Mouse (Mus musculus) MEL (cell line): ENCODE measurements around the gene Thsd7b. TPM values are rescaled to one million over a fixed set of nuclear protein-coding genes. Genes with fewer than 3 reads are reported as not detected.

Experiments used
- DNase-seq: peaks from one replicate; pipeline ENCODE4 v3.0.0; 2011; ENCODE audit warnings: low read depth, low spot score
- H3K27ac ChIP-seq: 2 replicates; pipeline ENCODE4 v1.5.1; 2012; ENCODE audit warnings: low read depth, mild to moderate bottlenecking, control low read depth, low read length, moderate library complexity; ENCODE audit not compliant: control insufficient read depth
- H3K27me3 ChIP-seq, 2 experiments: fragments of 150-350 bp in 1 of 2; sonication (generic) in 1 of 2; 2 replicates each; pipeline ENCODE4 v1.6.1; 2012; ENCODE audit warnings: low read length in 2 of 2, mild to moderate bottlenecking in 2 of 2, improper control_type of control experiment in 1 of 2, moderate library complexity in 1 of 2; ENCODE audit not compliant: insufficient read depth in 2 of 2, control insufficient read depth in 1 of 2
- H3K36me3 ChIP-seq, 2 experiments: 2 replicates each; pipeline ENCODE4 v1.6.1; 2012 to 2014; ENCODE audit warnings: low read length in 2 of 2, improper control_type of control experiment in 1 of 2, inconsistent platforms in 1 of 2, mild to moderate bottlenecking in 1 of 2; ENCODE audit not compliant: insufficient read depth in 2 of 2, control insufficient read depth in 1 of 2
- H3K4me1 ChIP-seq, 2 experiments: fragments of 150-350 bp in 1 of 2; sonication (generic) in 1 of 2; 2 replicates each; pipeline ENCODE4 v1.6.1; 2012; ENCODE audit warnings: low read length in 2 of 2, improper control_type of control experiment in 1 of 2, mild to moderate bottlenecking in 1 of 2; ENCODE audit not compliant: insufficient read depth in 2 of 2, control insufficient read depth in 1 of 2
- H3K4me3 ChIP-seq, 2 experiments: fragments of 150-350 bp in 1 of 2; sonication (generic) in 1 of 2; 2 replicates each; pipeline ENCODE4 v1.5.1; 2012; ENCODE audit warnings: low read depth in 2 of 2, low read length in 2 of 2, mild to moderate bottlenecking in 2 of 2, moderate library complexity in 2 of 2, control low read depth in 1 of 2, improper control_type of control experiment in 1 of 2; ENCODE audit not compliant: control insufficient read depth in 1 of 2, insufficient read depth in 1 of 2
- H3K79me2 ChIP-seq: 2 replicates; pipeline ENCODE4 v1.6.1; 2012; ENCODE audit warnings: mild to moderate bottlenecking, low read length, moderate library complexity; ENCODE audit not compliant: control insufficient read depth, poor library complexity, insufficient read depth
- H3K9ac ChIP-seq: 2 replicates; pipeline ENCODE4 v1.6.1; 2012; ENCODE audit warnings: low read depth, mild to moderate bottlenecking, control low read depth, low read length, moderate library complexity; ENCODE audit not compliant: control insufficient read depth, poor library complexity, severe bottlenecking
- H3K9me3 ChIP-seq: fragments of 150-350 bp; sonication (generic); replicated peaks from 2 replicates; pipeline ENCODE4 v1.6.1; 2012; ENCODE audit warnings: mild to moderate bottlenecking, low read length, improper control_type of control experiment, moderate library complexity; ENCODE audit not compliant: insufficient read depth
- CHD1 ChIP-seq: IDR thresholded peaks from 2 replicates; pipeline ENCODE4 v1.6.1; 2012; ENCODE audit warnings: low read depth, mild to moderate bottlenecking, inconsistent platforms, low read length, improper control_type of control experiment
- EP300 ChIP-seq, 2 experiments: IDR thresholded peaks; 2 replicates each; pipeline ENCODE4 v1.6.1; 2011; ENCODE audit warnings: improper control_type of control experiment in 2 of 2, low read length in 2 of 2, low read depth in 1 of 2, mild to moderate bottlenecking in 1 of 2
- GABPA ChIP-seq: IDR thresholded peaks from 2 replicates; pipeline ENCODE4 v1.6.1; 2012; ENCODE audit warnings: low read depth, mild to moderate bottlenecking, inconsistent platforms, low read length, improper control_type of control experiment, moderate library complexity
- GATA1 ChIP-seq: IDR thresholded peaks from 2 replicates; pipeline ENCODE4 v1.6.1; 2011; ENCODE audit warnings: low read depth, low read length, improper control_type of control experiment
- JUND ChIP-seq: IDR thresholded peaks from 2 replicates; pipeline ENCODE4 v1.6.1; 2011; ENCODE audit warnings: low read depth, mild to moderate bottlenecking, improper control_type of control experiment, low read length
- MAX ChIP-seq: IDR thresholded peaks from 2 replicates; pipeline ENCODE4 v1.6.1; 2011; ENCODE audit warnings: low read length, improper control_type of control experiment
- MAZ ChIP-seq: IDR thresholded peaks from 2 replicates; pipeline ENCODE4 v1.6.1; 2012; ENCODE audit warnings: low read depth, mild to moderate bottlenecking, inconsistent platforms, low read length, improper control_type of control experiment
- MEF2A ChIP-seq: IDR thresholded peaks from 2 replicates; pipeline ENCODE4 v1.6.1; 2014; ENCODE audit warnings: low read depth, mild to moderate bottlenecking, inconsistent platforms, low read length, improper control_type of control experiment; ENCODE audit not compliant: poor library complexity, insufficient replicate concordance, severe bottlenecking; ENCODE audit errors: extremely low read depth
- MYC ChIP-seq: IDR thresholded peaks from 2 replicates; pipeline ENCODE4 v1.6.1; 2011; ENCODE audit warnings: low read depth, mild to moderate bottlenecking, low read length, improper control_type of control experiment, moderate library complexity
- NELFE ChIP-seq: IDR thresholded peaks from 2 replicates; pipeline ENCODE4 v1.6.1; 2011; ENCODE audit warnings: low read depth, low read length, improper control_type of control experiment
- NRF1 ChIP-seq: IDR thresholded peaks from 2 replicates; pipeline ENCODE4 v1.6.1; 2014; ENCODE audit warnings: low read depth, mild to moderate bottlenecking, inconsistent platforms, low read length, improper control_type of control experiment, moderate library complexity; ENCODE audit not compliant: poor library complexity, insufficient read depth, severe bottlenecking
- POLR2AphosphoS5 ChIP-seq: IDR thresholded peaks from 2 replicates; pipeline ENCODE4 v1.6.1; 2012; ENCODE audit warnings: low read depth, borderline replicate concordance, mild to moderate bottlenecking, inconsistent platforms, low read length, moderate library complexity, mixed read lengths
- RAD21 ChIP-seq: IDR thresholded peaks from 2 replicates; pipeline ENCODE4 v1.6.1; 2011; ENCODE audit warnings: mild to moderate bottlenecking, low read depth, low read length, improper control_type of control experiment
- RCOR1 ChIP-seq: IDR thresholded peaks from 2 replicates; pipeline ENCODE4 v1.6.1; 2012; ENCODE audit warnings: low read depth, mild to moderate bottlenecking, inconsistent platforms, low read length, improper control_type of control experiment
- SIN3A ChIP-seq: IDR thresholded peaks from 2 replicates; pipeline ENCODE4 v1.6.1; 2012; ENCODE audit warnings: low read length, improper control_type of control experiment, inconsistent platforms
- TBP ChIP-seq: IDR thresholded peaks from 2 replicates; pipeline ENCODE4 v1.8.0; 2011; ENCODE audit warnings: low read depth, low read length, improper control_type of control experiment
- TCF12 ChIP-seq: IDR thresholded peaks from 2 replicates; pipeline ENCODE4 v1.6.1; 2014; ENCODE audit warnings: low read depth, mild to moderate bottlenecking, inconsistent platforms, low read length, improper control_type of control experiment, moderate library complexity
- USF2 ChIP-seq, 2 experiments: IDR thresholded peaks; 2 replicates each; pipeline ENCODE4 v1.6.1; 2011 to 2012; ENCODE audit warnings: improper control_type of control experiment in 2 of 2, low read length in 2 of 2, borderline replicate concordance in 1 of 2, inconsistent platforms in 1 of 2, low read depth in 1 of 2, mild to moderate bottlenecking in 1 of 2; ENCODE audit not compliant: insufficient read depth in 1 of 2
- ZNF384 ChIP-seq: IDR thresholded peaks from 2 replicates; pipeline ENCODE4 v1.6.1; 2012; ENCODE audit warnings: low read depth, mild to moderate bottlenecking, inconsistent platforms, low read length, improper control_type of control experiment
- polyA plus RNA-seq, 2 experiments: library from polyadenylated mRNA; stranded (reverse) in 1 of 2; unstranded in 1 of 2; fragments of >175 nt in 1 of 2; fragments of >200 nt in 1 of 2; gene quantifications; 2 replicates each; pipeline versions ENCODE4 v1.2.1 to v1.2.4; 2012; ENCODE audit warnings: low replicate concordance in 2 of 2, low read depth in 1 of 2; ENCODE audit not compliant: insufficient read length in 2 of 2, insufficient read depth in 1 of 2, missing spikeins in 1 of 2
- total RNA-seq: library from RNA; depleted of rRNA; stranded (reverse); fragments of 300-350 nt; gene quantifications from 2 replicates; pipeline ENCODE4 v1.2.3, GENCODE M21; 2012

Gene Thsd7b
- total and polyA plus RNA-seq, 3 experiments: not detected

GRCm38 (mm10) chr1:129990821-129991220 is 717.7 kb downstream of the Thsd7b start:
- no peak overlapping the region for H3K27ac ChIP-seq
- TF ChIP-seq RCOR1 (0 out of 2 replicates have a peak, but pooled peaks have one; percentile 11), GATA1 (peak; percentile 35; the same call in 1 of the 2 replicates), EP300 (IDR thresholded peaks at IDR 0.05; ENCODE audit: low read depth in 1 of 2, low read length in 2 of 2) (peak; percentile 48 to 62; a peak in 3 of 4 replicates), RAD21 (no peak)
- no peaks in the 10 kb centered on the region for H3K9me3 ChIP-seq
- no peaks in the 10 kb centered on the region for H3K27me3 ChIP-seq
- H3K4me3 ChIP-seq: no peak overlapping the region
- no peak overlapping the region for H3K9ac ChIP-seq
- DNase-seq: peak; percentile 58
- peaks cover 0 to 5% of the 10 kb centered on the region in 2 experiments; a peak in 2 of 4 replicates for H3K36me3 ChIP-seq
- H3K79me2 ChIP-seq: no peaks in the 10 kb centered on the region
- H3K4me1 ChIP-seq: peaks cover 0 to 2% of the 10 kb centered on the region in 2 experiments; a peak in 2 of 4 replicates

- H3K79me2 ChIP-seq: no peaks in the 10 kb centered on the region
- no peak for TF ChIP-seq TCF12
- no peak for TF ChIP-seq CHD1
- TF ChIP-seq ZNF384: no peak
- no peak for TF ChIP-seq MAZ
- TF ChIP-seq MEF2A: no peak
- TF ChIP-seq SIN3A: no peak
- TF ChIP-seq MAX: no peak
- TF ChIP-seq GABPA: no peak
- no peak for TF ChIP-seq NELFE
- no peak for TF ChIP-seq NRF1
- TF ChIP-seq POLR2AphosphoS5: no peak
- TF ChIP-seq MYC: no peak
- no peak for TF ChIP-seq TBP
- TF ChIP-seq USF2 (IDR thresholded peaks at IDR 0.05; ENCODE audit: borderline replicate concordance in 1 of 2, insufficient read depth in 1 of 2, low read depth in 1 of 2, low read length in 2 of 2): no peak
- no peak for TF ChIP-seq JUND
- no peak for TF ChIP-seq GATA1
- TF ChIP-seq, all 39 proteins: peak for 0
- DNase-seq: no peak
- no peak overlapping the region for H3K9ac ChIP-seq
- no peaks in the 10 kb centered on the region for H3K4me1 ChIP-seq
- no peaks in the 10 kb centered on the region for H3K9me3 ChIP-seq
- no peak overlapping the region for H3K4me3 ChIP-seq
- no peaks in the 10 kb centered on the region for H3K36me3 ChIP-seq
- H3K27me3 ChIP-seq: no peaks in the 10 kb centered on the region
- H3K27ac ChIP-seq: no peak overlapping the region
Observed at GRCm38 (mm10) chr1:130055012-130055411, 781.9 kb downstream of the Thsd7b start.
